Mouse (Mus musculus): ENCODE measurements around the gene Ccdc6. TPM values are rescaled to one million over a fixed set of nuclear protein-coding genes. Genes with fewer than 3 reads are reported as not detected.
"Not testable (repeated sequence)": the region's sequence is repeated elsewhere in the genome, so short reads cannot be mapped to it uniquely, and the experiment has no call there.

The Ccdc6 gene
- polyA plus RNA-seq, 1 experiment from 2014 or later: 23.0 TPM

DNA sequence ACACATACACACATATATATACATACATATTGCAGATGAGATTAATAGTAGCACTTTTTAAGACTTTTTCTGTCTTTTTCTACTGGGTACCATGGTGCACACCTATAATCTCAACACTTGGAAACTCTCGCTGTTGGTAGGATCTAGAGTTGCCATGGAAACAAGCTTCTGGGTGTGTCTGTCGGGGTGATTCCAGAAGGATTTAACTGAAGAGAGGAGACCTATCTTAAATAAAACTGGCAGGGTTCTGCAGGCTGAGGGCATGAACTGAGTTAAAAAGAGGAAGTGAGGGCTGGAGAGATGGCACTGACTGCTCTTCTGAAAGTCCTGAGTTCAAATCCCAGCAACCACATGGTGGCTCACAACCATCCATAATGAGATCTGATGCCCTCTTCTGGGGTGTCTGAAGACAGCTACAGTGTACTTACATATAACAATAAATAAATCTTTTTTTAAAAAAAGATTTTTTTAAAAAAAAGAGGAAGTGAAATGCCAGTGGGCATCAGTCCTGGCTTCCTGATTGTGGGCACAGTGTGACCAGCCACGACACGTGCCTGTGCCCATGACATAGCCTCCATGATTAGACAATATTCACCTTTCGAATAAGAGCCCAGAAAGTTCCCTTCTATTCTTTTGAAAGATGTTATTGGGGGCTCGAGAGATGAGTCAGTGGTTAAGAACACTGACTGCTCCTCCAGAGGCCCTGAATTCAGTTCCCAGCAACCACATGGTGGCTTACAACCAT lies 102.7 kb downstream of the Ccdc6 start:
- H3K4me1 ChIP-seq (replicated peaks): peaks cover 8% of the 10 kb centered on the region
- no peak overlapping the region for H3K4me3 ChIP-seq
- no peak for ATAC-seq (ENCODE audit: low FRiP score, low read depth)
- H3K27me3 ChIP-seq: no peaks in the 10 kb centered on the region
- no peak overlapping the region for H3K27ac ChIP-seq (replicated peaks)
- 89% methylated on average over 6 of the region's 6 CpGs for WGBS
- no peak overlapping the region for H3K4me2 ChIP-seq
- H3K9me3 ChIP-seq: no peaks in the 10 kb centered on the region
- H3K36me3 ChIP-seq: no peaks in the 10 kb centered on the region
- H3K9ac ChIP-seq: no peak overlapping the region

DNA sequence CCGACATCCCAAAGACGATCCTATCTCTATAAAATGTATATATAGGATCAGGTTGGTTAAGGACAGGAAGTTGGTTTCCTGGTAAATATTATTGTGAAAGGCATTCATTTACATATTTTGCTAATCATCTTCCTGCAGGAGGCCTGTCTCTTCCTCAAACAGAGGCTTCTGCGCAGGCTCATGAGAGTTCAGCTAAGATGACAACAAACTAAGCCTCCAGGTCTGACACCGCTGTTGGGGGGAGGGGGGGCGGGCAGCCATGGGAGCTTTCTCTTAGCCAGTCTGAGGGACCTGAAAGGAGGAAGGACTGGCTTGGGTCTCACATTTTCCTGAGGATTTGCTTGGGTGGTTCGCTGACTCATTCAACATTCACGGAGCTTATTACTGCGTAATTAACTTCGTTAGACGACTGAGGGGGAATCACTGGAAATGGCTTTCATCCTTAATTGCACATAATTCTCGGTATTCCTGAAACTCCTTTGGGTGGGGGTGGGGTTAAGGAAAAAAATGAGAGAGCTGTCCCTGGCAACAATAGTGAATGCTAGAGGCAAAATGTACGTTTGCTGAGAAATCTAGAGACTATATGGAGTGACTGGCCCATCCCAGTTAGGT lies 104.1 kb downstream of the Ccdc6 start:
- no peaks in the 10 kb centered on the region for H3K27me3 ChIP-seq
- H3K9me3 ChIP-seq: no peaks in the 10 kb centered on the region
- H3K4me2 ChIP-seq: peak overlapping the region; percentile 31; the same call in 1 of the 2 replicates
- no peak overlapping the region for H3K4me3 ChIP-seq
- 54% methylated on average over 12 of the region's 12 CpGs for WGBS
- H3K36me3 ChIP-seq: no peaks in the 10 kb centered on the region
- no peak overlapping the region for H3K9ac ChIP-seq
- H3K27ac ChIP-seq (replicated peaks): peak overlapping the region; percentile 34; the same call in 1 of the 2 replicates
- peaks cover 10% of the 10 kb centered on the region for H3K4me1 ChIP-seq (replicated peaks)
- no peak for ATAC-seq (ENCODE audit: low FRiP score, low read depth)

DNA sequence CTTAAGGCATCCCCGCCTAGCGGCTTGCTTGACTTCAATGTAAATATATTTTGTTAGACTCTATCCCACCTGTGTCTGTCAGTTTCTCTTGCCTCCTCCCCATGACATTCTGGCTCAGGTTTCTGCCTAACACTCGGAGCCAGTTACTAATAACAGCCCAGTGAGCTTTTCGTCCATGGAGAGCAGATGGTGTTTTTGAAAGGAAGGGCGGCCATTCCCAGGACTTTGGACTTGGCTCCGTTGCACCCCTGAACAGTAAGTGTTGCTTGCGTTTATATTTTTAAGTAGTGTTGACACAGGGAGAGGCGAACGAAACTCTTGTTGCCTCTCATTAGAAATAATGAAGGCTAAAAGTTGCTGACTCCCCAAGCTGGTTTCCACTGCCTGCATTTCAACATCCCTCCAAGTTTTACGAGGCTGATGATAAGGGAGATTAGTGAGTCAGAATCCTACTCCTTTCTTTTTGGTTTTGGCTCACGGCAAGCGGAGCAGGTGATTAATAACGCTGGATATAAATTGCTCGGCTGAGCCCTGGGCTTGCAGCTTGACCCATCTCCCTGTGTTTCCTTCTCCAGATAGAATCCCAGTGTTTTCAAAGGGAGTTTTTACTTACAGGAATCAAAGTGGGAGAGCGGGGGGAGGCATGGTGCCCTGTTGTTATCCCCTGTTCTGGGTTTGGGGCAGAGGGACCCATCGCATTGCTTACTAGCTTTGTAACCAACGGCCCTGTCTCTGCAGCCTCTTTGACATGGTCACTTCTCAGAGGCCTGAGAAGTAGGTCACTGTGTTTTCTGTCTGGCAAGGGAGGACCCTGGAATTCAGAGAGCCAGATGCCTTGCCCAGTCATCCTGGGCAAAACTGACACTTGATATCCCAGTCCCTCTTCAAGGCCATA lies 107.8 kb downstream of the Ccdc6 start, which contains the start of gene Mrln:
Mrln (plus strand) TSS at position 160 of the 895 bp plus-strand sequence.
- Histone ChIP-seq H3K4me3 (no peak within 1 kb of the TSS), H3K9me3 (no peaks in the 10 kb centered on the region), H3K27me3 (no peaks in the 10 kb centered on the region), H3K36me3 (no peaks in the 10 kb centered on the region), H3K4me2 (no peak within 1 kb of the TSS), H3K27ac (replicated peaks) (no peak within 1 kb of the TSS), H3K4me1 (replicated peaks) (peaks cover 10% of the 10 kb centered on the region), H3K9ac (no peak within 1 kb of the TSS)
- 63% methylated on average over 17 of the region's 17 CpGs for WGBS
- no peak for ATAC-seq (ENCODE audit: low FRiP score, low read depth)

DNA sequence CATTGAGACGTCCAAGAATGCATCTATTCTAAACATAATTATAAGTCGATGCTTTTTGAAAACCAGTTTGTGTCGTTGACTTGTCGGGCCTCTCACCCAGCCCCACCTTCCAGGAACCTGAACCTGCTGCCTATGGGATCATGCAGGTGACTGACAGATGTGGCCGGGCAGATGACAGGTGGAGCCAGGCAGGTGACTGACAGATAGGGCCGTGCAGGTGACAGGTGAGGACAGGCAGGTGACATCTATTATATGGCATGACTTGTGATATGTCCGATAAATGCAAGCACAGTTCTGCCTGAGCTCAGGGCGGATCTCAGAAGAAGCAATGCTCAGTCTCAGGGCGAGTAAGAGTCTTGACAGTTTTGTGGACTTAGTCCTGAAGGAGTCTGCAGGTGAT lies 114.4 kb downstream of the Ccdc6 start:
- Histone ChIP-seq H3K4me1 (replicated peaks) (no peaks in the 10 kb centered on the region), H3K4me3 (no peak overlapping the region), H3K27ac (replicated peaks) (no peak overlapping the region), H3K27me3 (no peaks in the 10 kb centered on the region), H3K9me3 (no peaks in the 10 kb centered on the region), H3K36me3 (no peaks in the 10 kb centered on the region), H3K9ac (no peak overlapping the region), H3K4me2 (no peak overlapping the region)
- WGBS: 79% methylated on average over 9 of the region's 9 CpGs
- no peak for ATAC-seq (ENCODE audit: low FRiP score, low read depth)

DNA sequence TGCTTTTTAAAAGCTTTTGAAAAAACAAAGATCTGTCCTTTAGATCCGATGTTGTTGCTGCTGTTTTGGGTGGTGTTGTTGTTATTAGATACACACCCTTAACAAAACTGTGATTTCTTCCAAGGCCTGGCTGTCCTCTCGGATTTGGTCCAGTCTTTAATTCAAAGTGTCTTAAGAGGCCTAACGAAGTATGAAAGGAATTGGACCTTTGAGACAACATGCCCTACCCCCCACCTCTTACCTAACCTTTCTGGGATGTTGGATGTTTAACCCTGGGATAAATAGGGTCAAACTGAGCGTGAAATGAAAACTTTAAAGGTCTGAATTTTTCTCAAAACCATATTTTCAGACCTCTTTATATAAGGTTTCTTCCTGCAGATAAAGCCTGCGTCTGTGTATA lies 124.0 kb downstream of the Ccdc6 start:
- Histone ChIP-seq H3K4me2 (no peak overlapping the region), H3K9ac (no peak overlapping the region), H3K9me3 (no peaks in the 10 kb centered on the region), H3K36me3 (no peaks in the 10 kb centered on the region), H3K4me3 (no peak overlapping the region), H3K4me1 (replicated peaks) (no peaks in the 10 kb centered on the region), H3K27ac (replicated peaks) (no peak overlapping the region), H3K27me3 (no peaks in the 10 kb centered on the region)
- WGBS: 61% methylated on average over 5 of the region's 5 CpGs
- no peak for ATAC-seq (ENCODE audit: low FRiP score, low read depth)

DNA sequence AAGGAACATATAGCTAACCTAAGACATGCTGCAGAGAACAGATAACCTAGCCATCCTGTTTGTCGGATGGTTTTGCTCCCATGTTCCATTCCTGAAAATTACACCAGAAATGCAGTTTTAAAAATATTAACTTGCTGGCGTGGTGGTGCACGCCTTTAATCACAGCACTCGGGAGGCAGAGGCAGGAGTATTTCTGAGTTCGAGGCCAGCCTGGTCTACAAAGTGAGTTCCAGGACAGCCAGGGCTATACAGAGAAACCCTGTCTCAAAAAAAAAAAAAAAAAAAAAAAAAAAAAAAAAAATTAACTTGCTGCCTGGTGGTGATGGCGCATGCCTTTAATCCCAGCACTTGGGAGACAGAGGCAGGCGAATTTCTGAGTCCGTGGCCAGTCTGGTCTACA lies 125.3 kb downstream of the Ccdc6 start:
- not testable (repeated sequence) for H3K9ac ChIP-seq; H3K27me3 ChIP-seq; H3K4me1 ChIP-seq (replicated peaks); H3K4me3 ChIP-seq; H3K27ac ChIP-seq (replicated peaks); H3K9me3 ChIP-seq; ATAC-seq (ENCODE audit: low FRiP score, low read depth); H3K36me3 ChIP-seq; H3K4me2 ChIP-seq
- WGBS: 97% methylated on average over 8 of the region's 8 CpGs

DNA sequence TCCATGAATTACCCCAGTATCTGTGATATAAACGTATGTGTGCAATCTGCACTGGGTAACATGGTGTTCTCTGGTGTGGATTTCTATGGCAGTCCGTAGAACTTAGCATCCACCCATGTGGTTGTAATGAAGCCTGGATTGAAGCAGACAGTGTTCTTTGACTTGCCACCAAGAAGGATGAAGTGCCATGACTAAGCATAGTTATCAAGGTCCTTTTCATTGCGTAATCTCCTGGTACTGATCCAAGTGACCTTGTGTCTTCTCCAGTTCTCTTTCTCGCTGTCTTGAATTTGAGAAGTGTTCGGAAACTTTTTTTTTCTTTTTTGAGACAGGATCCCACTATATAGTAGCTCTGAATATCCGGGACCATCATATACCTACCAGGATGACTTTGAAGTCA lies 127.7 kb downstream of the Ccdc6 start:
- ATAC-seq (ENCODE audit: low FRiP score, low read depth): no peak
- Histone ChIP-seq H3K27ac (replicated peaks) (no peak overlapping the region), H3K4me1 (replicated peaks) (no peaks in the 10 kb centered on the region), H3K9me3 (no peaks in the 10 kb centered on the region), H3K4me3 (no peak overlapping the region), H3K4me2 (no peak overlapping the region), H3K9ac (no peak overlapping the region), H3K27me3 (no peaks in the 10 kb centered on the region), H3K36me3 (no peaks in the 10 kb centered on the region)
- 91% methylated on average over 6 of the region's 6 CpGs for WGBS

DNA sequence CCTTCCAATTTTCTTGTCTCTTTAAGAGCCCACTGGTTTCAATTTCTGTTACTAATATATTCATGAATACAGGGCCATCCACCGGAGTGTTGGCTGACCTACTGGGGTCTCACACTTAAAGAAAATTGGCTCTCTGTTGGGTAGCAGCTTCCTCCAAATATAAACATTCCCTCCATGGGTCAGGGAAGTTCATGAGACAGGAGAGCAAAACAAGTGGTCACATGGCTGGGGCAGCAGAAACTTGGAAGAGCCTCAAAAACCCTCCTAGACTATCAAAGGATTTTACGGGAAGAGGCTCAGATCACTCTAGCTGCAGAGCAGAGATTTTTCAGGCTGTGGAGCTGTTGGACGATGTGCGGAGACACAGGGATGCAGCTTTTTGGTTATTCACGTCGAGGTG lies 128.8 kb downstream of the Ccdc6 start:
- no peak for ATAC-seq (ENCODE audit: low FRiP score, low read depth)
- 70% methylated on average over 6 of the region's 6 CpGs for WGBS

DNA sequence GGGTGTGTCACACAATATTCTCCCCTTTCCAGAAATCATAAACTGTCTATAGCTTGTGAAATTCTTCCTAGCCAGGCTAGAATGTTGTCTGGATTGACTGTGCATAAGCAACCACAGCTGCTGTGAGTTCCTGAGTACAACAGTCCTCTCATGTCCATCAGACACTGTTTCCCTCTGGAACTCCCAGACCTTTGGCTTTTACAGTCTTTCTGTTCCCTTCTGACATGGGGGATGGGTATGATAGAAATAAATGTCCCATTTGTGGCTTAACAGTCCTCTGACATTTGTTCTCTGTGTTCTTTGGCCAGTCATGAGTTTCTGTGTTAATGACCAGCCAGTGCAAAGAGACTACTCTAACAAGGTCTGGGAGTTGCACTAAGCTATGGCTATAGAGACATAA lies 129.7 kb downstream of the Ccdc6 start:
- Histone ChIP-seq H3K4me1 (replicated peaks) (no peaks in the 10 kb centered on the region), H3K4me2 (no peak overlapping the region), H3K27ac (replicated peaks) (no peak overlapping the region), H3K9ac (no peak overlapping the region), H3K27me3 (no peaks in the 10 kb centered on the region), H3K36me3 (no peaks in the 10 kb centered on the region), H3K9me3 (no peaks in the 10 kb centered on the region), H3K4me3 (no peak overlapping the region)
- no peak for ATAC-seq (ENCODE audit: low FRiP score, low read depth)

More for the DNA sequence above, 128.8 kb downstream of the Ccdc6 start:
- Histone ChIP-seq H3K4me1 (replicated peaks) (no peaks in the 10 kb centered on the region), H3K9ac (no peak overlapping the region), H3K4me2 (no peak overlapping the region), H3K27ac (replicated peaks) (no peak overlapping the region), H3K9me3 (no peaks in the 10 kb centered on the region), H3K36me3 (no peaks in the 10 kb centered on the region), H3K27me3 (no peaks in the 10 kb centered on the region), H3K4me3 (no peak overlapping the region)

DNA sequence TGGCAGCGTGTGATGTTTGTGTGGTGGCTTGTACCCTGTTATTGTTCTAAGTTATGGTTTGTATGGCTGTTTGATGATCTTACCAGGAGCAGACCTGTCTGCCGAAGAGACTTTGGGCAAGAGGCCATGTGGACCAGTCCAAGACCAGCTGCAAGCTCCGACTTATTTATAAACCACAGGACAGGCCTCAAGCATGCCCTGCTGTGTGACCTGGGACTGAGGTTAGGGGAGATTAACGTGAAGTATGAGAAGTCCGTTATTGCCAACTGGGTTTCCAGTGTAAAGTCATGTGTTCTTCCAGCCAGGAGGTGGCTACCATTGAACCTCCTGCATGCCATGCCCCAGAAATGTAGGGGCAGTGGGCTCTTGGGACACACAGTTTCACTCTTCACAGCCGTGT lies 133.4 kb downstream of the Ccdc6 start:
- no peaks in the 10 kb centered on the region for H3K9me3 ChIP-seq
- no peak overlapping the region for H3K9ac ChIP-seq
- H3K27ac ChIP-seq (replicated peaks): no peak overlapping the region
- H3K27me3 ChIP-seq: no peaks in the 10 kb centered on the region
- H3K4me2 ChIP-seq: no peak overlapping the region
- ATAC-seq (ENCODE audit: low FRiP score, low read depth): no peak
- H3K4me3 ChIP-seq: no peak overlapping the region
- no peaks in the 10 kb centered on the region for H3K36me3 ChIP-seq
- no peaks in the 10 kb centered on the region for H3K4me1 ChIP-seq (replicated peaks)
- 86% methylated on average over 6 of the region's 6 CpGs for WGBS

DNA sequence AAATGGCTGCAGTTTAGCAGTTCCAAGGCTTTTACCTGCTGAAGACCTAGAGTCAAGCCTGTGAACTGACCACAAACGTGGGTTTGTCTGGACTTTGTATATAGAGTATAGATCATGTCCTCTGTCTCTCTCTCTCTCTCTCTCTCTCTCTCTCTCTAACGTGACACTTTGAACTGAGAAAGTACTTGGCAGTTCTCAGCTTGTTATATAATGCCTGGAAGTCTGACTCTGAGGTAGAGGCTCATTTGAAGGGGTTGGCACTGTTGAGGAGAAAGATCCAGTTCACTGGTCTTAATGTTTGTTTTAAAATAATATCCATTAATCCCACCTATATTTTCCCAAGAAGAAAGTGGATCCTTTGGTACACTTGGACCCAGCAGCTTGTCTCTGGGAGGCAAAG lies 141.0 kb downstream of the Ccdc6 start:
- H3K9me3 ChIP-seq: no peaks in the 10 kb centered on the region
- 70% methylated on average over 2 of the region's 2 CpGs for WGBS
- no peak overlapping the region for H3K9ac ChIP-seq
- no peak overlapping the region for H3K4me3 ChIP-seq
- no peak overlapping the region for H3K27ac ChIP-seq (replicated peaks)
- no peaks in the 10 kb centered on the region for H3K27me3 ChIP-seq
- no peak for ATAC-seq (ENCODE audit: low FRiP score, low read depth)
- H3K4me1 ChIP-seq (replicated peaks): no peaks in the 10 kb centered on the region
- no peaks in the 10 kb centered on the region for H3K36me3 ChIP-seq
- no peak overlapping the region for H3K4me2 ChIP-seq

Data from hindbrain, embryonic 15.5 days (tissue).